16 mouse cellular contexts compared by ENCODE assay signal in the genomic region with DNA sequence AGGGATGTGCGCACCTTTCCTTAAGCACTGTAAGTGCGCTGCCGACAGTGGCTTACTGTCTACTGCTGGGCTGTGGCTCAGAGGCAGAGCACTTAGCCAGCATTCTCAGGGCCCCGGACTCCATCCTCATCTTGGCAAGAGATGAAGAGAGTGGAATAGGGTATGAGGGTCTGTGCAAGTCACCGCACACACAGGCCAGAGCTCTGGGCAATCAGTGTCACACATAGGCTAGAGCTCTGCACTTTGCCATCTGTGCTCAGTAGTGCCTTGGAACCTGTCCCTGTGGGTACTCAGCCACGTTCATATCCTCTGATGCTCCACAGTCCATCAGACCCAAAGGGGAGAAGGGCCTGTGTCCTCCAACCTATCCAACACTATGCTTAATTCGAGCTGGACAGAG. TPM values are rescaled to one million over a fixed set of nuclear protein-coding genes. Genes with fewer than 3 reads are reported as not detected.
A peak's percentile ranks its signal among the peaks of the same experiment; 100 is the strongest.
DNase-seq lines count a peak whose midpoint lies in the region; ATAC-seq and TF ChIP-seq lines count a peak whose summit lies in the region.
"Had no signal": no experiment of that assay in that cellular context is flagged by ENCODE, and none has a peak within 500 bp of the region (broad histone marks: within the 10 kb centered on the region; RNA-seq: fewer than 3 reads in every experiment).

No protein-coding gene starts in this region.

- 81% methylated on average over 7 of the region's 7 CpGs for WGBS in heart, adult 2 months
- WGBS in heart, embryonic 11.5 days (ENCODE audit: insufficient replicate concordance) = 94% methylated on average over 7 of the region's 7 CpGs
- WGBS in heart, embryonic 15.5 days = 89% methylated on average over 7 of the region's 7 CpGs

- no peaks in the 10 kb centered on the region for H3K36me3 ChIP-seq in heart, adult 2 months (ENCODE audit: control insufficient read depth, insufficient read depth, low read length)
- H3K36me3 ChIP-seq in heart, embryonic 11.5 days (ENCODE audit: control insufficient read depth, insufficient read depth, low read length) = peaks cover 33% of the 10 kb centered on the region
- H3K36me3 ChIP-seq in heart, embryonic 15.5 days = peaks cover 51% of the 10 kb centered on the region

- DNase-seq in cerebellum, postnatal 10 days = peak; percentile 28 to 43
- DNase-seq in cerebellum, adult 9-10 months = no peak
- no peak for DNase-seq in heart, adult 2 months
- no peak for DNase-seq in heart, postnatal 10 days
- DNase-seq: kidney, adult 2 months; kidney, postnatal 14 days had no signal

- TF ChIP-seq CTCF in heart, adult 2 months (IDR thresholded peaks at IDR 0.05) = no peak

- no peak for ATAC-seq in heart, embryonic 11.5 days (replicated peaks; ENCODE audit: insufficient number of reproducible peaks, low FRiP score, low TSS enrichment)
- no peak for ATAC-seq in heart, embryonic 15.5 days (replicated peaks; ENCODE audit: insufficient number of reproducible peaks, insufficient read depth, low FRiP score, low read depth)
- ATAC-seq: activated CD4-positive, CD25-positive, alpha-beta regulatory T cell, adult 4 months; forebrain, embryonic 15.5 days; hindbrain, postnatal 0 days; Patski had no signal

- no peak overlapping the region for H3K9ac ChIP-seq in heart, adult 2 months (ENCODE audit: low read depth, low read length)
- H3K9ac ChIP-seq in heart, embryonic 11.5 days (ENCODE audit: low read depth, low read length) = no peak overlapping the region
- H3K9ac ChIP-seq in heart, embryonic 15.5 days = no peak overlapping the region
- H3K9ac ChIP-seq: embryonic facial prominence, embryonic 12.5 days; forebrain, embryonic 15.5 days; hindbrain, embryonic 13.5 days; kidney, embryonic 15.5 days had no signal

- no peaks in the 10 kb centered on the region for H3K9me3 ChIP-seq in heart, embryonic 11.5 days (replicated peaks; ENCODE audit: control insufficient read depth, low read length)
- no peaks in the 10 kb centered on the region for H3K9me3 ChIP-seq in heart, embryonic 15.5 days (replicated peaks)
- H3K9me3 ChIP-seq: embryonic facial prominence, embryonic 12.5 days; forebrain, embryonic 15.5 days; hindbrain, embryonic 13.5 days; kidney, embryonic 15.5 days had no signal

- no peak for TF ChIP-seq EP300 in heart, adult 2 months (IDR thresholded peaks at IDR 0.05; ENCODE audit: insufficient read depth, low read depth, low read length)

- intact Hi-C loops in heart, adult 2 months (cut with DNase I) = no loop called here
- intact Hi-C loops in heart, postnatal 10 days (cut with DNase I) = no loop called here

- H3K27me3 ChIP-seq in heart, adult 2 months (ENCODE audit: control insufficient read depth, insufficient read depth, low read length) = no peaks in the 10 kb centered on the region
- no peaks in the 10 kb centered on the region for H3K27me3 ChIP-seq in heart, embryonic 11.5 days (ENCODE audit: control insufficient read depth, insufficient read depth, low read length)
- no peaks in the 10 kb centered on the region for H3K27me3 ChIP-seq in heart, embryonic 15.5 days
- H3K27me3 ChIP-seq: CH12.LX; embryonic facial prominence, embryonic 12.5 days; forebrain, embryonic 15.5 days; hindbrain, embryonic 13.5 days; kidney, embryonic 15.5 days; Patski had no signal

- H3K4me3 ChIP-seq in heart, adult 2 months = no peak overlapping the region
- H3K4me3 ChIP-seq in heart, embryonic 11.5 days (ENCODE audit: low read depth, low read length) = no peak overlapping the region
- H3K4me3 ChIP-seq in heart, embryonic 15.5 days = no peak overlapping the region
- H3K4me3 ChIP-seq: embryonic facial prominence, embryonic 12.5 days; forebrain, embryonic 15.5 days; hindbrain, embryonic 13.5 days; kidney, embryonic 15.5 days had no signal

- no peaks in the 10 kb centered on the region; the same call in 1 of the 2 replicates for H3K79me2 ChIP-seq in heart, adult 2 months (replicated peaks; ENCODE audit: control insufficient read depth, insufficient read depth, low read length)

- no peak overlapping the region for H3K4me2 ChIP-seq in heart, embryonic 11.5 days
- no peak overlapping the region for H3K4me2 ChIP-seq in heart, embryonic 15.5 days
- H3K4me2 ChIP-seq: embryonic facial prominence, embryonic 12.5 days; forebrain, embryonic 15.5 days; hindbrain, embryonic 13.5 days; kidney, embryonic 15.5 days had no signal

- TF ChIP-seq POLR2A in heart, adult 2 months (IDR thresholded peaks at IDR 0.05; ENCODE audit: insufficient read depth, low read depth, low read length) = no peak

- H3K27ac ChIP-seq in heart, adult 2 months = peak overlapping the region; percentile 82
- H3K27ac ChIP-seq in heart, embryonic 11.5 days (ENCODE audit: low read depth, low read length) = no peak overlapping the region
- H3K27ac ChIP-seq in heart, embryonic 15.5 days = peak overlapping the region; percentile 97
- H3K27ac ChIP-seq: embryonic facial prominence, embryonic 12.5 days; forebrain, embryonic 15.5 days; hindbrain, embryonic 13.5 days; hindbrain, postnatal 0 days; kidney, embryonic 15.5 days had no signal

- H3K4me1 ChIP-seq in heart, adult 2 months (ENCODE audit: control insufficient read depth, insufficient read depth, low read length) = peaks cover 16% of the 10 kb centered on the region
- H3K4me1 ChIP-seq in heart, embryonic 11.5 days (ENCODE audit: control insufficient read depth, insufficient read depth, low read length) = peaks cover 39% of the 10 kb centered on the region
- H3K4me1 ChIP-seq in heart, embryonic 15.5 days (replicated peaks) = peaks cover 44% of the 10 kb centered on the region

RNA-seq across cellular contexts. Expression of a gene that starts 8.7 kb away (rescaled TPM):
- 100 to 1,000 TPM; 306 to 331 TPM for total RNA-seq in heart, adult 2 months (2021)
- polyA plus RNA-seq in heart, adult 2 months (2012; rRNA removed) = 239 and 333 TPM in 2 replicates
- 136 and 139 TPM in 2 replicates for polyA plus RNA-seq in heart, embryonic 11.5 days (2014; fragmentation: Nextera tagmentation; extraction: Ambion mirVana)
- 246 and 260 TPM in 2 replicates for polyA plus RNA-seq in heart, embryonic 15.5 days (2015; fragmentation: Nextera tagmentation; extraction: Ambion mirVana)
- 100 to 1,000 TPM; 398 to 429 TPM for total RNA-seq in heart, postnatal 10 days (2021)

RNA-seq across cellular contexts. Expression of a gene that starts 15.9 kb away (rescaled TPM):
- total RNA-seq in heart, adult 2 months (2021) = 10 to 100 TPM; 21.6 to 29.9 TPM
- 29.7 and 32.1 TPM in 2 replicates for polyA plus RNA-seq in heart, adult 2 months (2012; rRNA removed)
- polyA plus RNA-seq in heart, embryonic 11.5 days (2014; fragmentation: Nextera tagmentation; extraction: Ambion mirVana) = 8.1 and 10.1 TPM in 2 replicates
- 5.6 and 5.9 TPM in 2 replicates for polyA plus RNA-seq in heart, embryonic 15.5 days (2015; fragmentation: Nextera tagmentation; extraction: Ambion mirVana)
- total RNA-seq in heart, postnatal 10 days (2021) = 10 to 100 TPM; 30.6 to 39.0 TPM

RNA-seq across cellular contexts. Expression of a gene that starts 19.8 kb away (rescaled TPM):
- under 1 TPM in 1 of 2 experiments, not detected in 1; 0.26 TPM for total RNA-seq in heart, adult 2 months (2021)
- 0.16 and 0.50 TPM in 2 replicates for polyA plus RNA-seq in heart, adult 2 months (2012; rRNA removed)
- polyA plus RNA-seq in heart, embryonic 11.5 days (2014; fragmentation: Nextera tagmentation; extraction: Ambion mirVana) = 0.42 and 0.52 TPM in 2 replicates
- 0.74 and 0.90 TPM in 2 replicates for polyA plus RNA-seq in heart, embryonic 15.5 days (2015; fragmentation: Nextera tagmentation; extraction: Ambion mirVana)
- not detected for total RNA-seq in heart, postnatal 10 days (2021)
- total RNA-seq: hindbrain, postnatal 0 days had no signal

RNA-seq across cellular contexts. Expression of a gene that starts 26.2 kb away (rescaled TPM):
- total RNA-seq in heart, adult 2 months (2021) = 1 to 10 TPM; 1.7 to 1.8 TPM
- polyA plus RNA-seq in heart, adult 2 months (2012; rRNA removed) = 2.2 and 3.7 TPM in 2 replicates
- polyA plus RNA-seq in heart, embryonic 11.5 days (2014; fragmentation: Nextera tagmentation; extraction: Ambion mirVana) = 69.4 and 72.2 TPM in 2 replicates
- polyA plus RNA-seq in heart, embryonic 15.5 days (2015; fragmentation: Nextera tagmentation; extraction: Ambion mirVana) = 55.8 and 63.3 TPM in 2 replicates
- 1 to 10 TPM; 7.6 to 7.8 TPM for total RNA-seq in heart, postnatal 10 days (2021)

RNA-seq across cellular contexts. Expression of a gene that starts 26.5 kb away (rescaled TPM):
- 1 to 10 TPM; 1.3 to 1.7 TPM for total RNA-seq in heart, adult 2 months (2021)
- 1.9 and 2.8 TPM in 2 replicates for polyA plus RNA-seq in heart, adult 2 months (2012; rRNA removed)
- 0.58 and 0.76 TPM in 2 replicates for polyA plus RNA-seq in heart, embryonic 11.5 days (2014; fragmentation: Nextera tagmentation; extraction: Ambion mirVana)
- 0.76 and 0.93 TPM in 2 replicates for polyA plus RNA-seq in heart, embryonic 15.5 days (2015; fragmentation: Nextera tagmentation; extraction: Ambion mirVana)
- under 1 TPM; 0.20 to 0.22 TPM for total RNA-seq in heart, postnatal 10 days (2021)

Comparison
In these comparisons a context has a peak if more than half of its experiments do, and no peak if none do; other contexts are left out.
1. DNase-seq: peak in cerebellum, postnatal 10 days (2 of 2); none in cerebellum, adult 9-10 months (single experiment), heart, adult 2 months (0 of 2) and heart, postnatal 10 days (0 of 2).